ENCODE assay signal across 8 mouse cellular contexts in the genomic region with DNA sequence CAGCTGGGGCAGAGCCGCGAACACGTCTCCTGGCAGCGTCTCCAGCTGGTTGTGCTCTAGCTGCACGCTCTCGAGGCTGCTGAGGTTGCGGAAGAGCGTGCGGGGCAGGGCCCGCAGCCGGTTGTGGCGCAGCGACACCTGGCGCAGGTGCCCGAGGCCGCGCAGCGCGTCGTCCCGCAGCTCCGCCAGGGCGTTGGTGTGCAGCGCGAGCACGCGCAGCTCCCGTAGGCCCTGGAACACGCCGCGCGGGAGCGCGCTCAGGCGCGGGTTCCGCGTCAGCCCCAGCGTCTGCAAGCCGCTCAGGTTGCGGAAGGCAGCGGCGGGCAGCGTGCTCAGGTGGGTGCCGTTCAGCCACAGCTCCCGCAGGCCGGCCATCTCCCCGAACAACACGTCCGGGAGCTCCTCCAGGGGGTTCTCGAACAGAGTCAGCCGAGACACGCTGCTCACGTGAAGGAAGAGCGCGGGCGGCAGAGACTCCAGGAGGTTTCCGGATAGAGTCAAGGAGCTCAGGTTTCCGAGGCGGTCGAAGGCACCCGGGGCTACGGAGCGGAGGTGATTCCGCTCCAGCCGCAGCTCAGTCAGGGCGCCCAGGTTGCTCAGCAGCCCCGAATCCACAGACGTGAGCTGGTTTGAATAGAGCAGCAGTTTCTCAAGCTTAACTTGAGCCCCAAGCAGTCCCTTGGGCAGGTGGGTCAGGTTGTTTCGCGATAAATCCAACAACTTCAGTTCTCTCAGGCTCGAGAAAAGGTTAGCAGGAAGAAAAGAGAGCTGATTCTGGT. TPM values are rescaled to one million over a fixed set of nuclear protein-coding genes. Genes with fewer than 3 reads are reported as not detected.
DNase-seq lines count a peak whose midpoint lies in the region; ATAC-seq and TF ChIP-seq lines count a peak whose summit lies in the region.

No protein-coding gene starts in this region.

- peak; percentile 45 to 55 for DNase-seq in B cell, adult 2 months
- DNase-seq in adrenal gland, postnatal 10 days, result peak; percentile 57
- DNase-seq in embryonic facial prominence, embryonic 11.5 days (ENCODE audit: low spot score), result peak; percentile 65
- DNase-seq in heart, postnatal 0 days (ENCODE audit: low spot score), result peak; percentile 12
- peak; percentile 12 to 57 for DNase-seq in kidney, postnatal 25 days
- peak; percentile 57 for DNase-seq in neural tube, embryonic 10.5 days (ENCODE audit: extremely low spot score, low spot score)
- DNase-seq in testis, postnatal 10 days (ENCODE audit: low spot score), result peak; percentile 49

- H3K4me3 ChIP-seq in embryonic facial prominence, embryonic 11.5 days (ENCODE audit: low read depth, low read length), result peak overlapping the region; percentile 57
- H3K4me3 ChIP-seq in heart, postnatal 0 days (ENCODE audit: low read depth, low read length), result peak overlapping the region; percentile 59
- H3K4me3 ChIP-seq in liver, embryonic 15.5 days (replicated peaks), result peak overlapping the region; percentile 59

- peaks cover 6% of the 10 kb centered on the region for H3K4me1 ChIP-seq in embryonic facial prominence, embryonic 11.5 days (ENCODE audit: control insufficient read depth, insufficient read depth, low read length)
- peaks cover 10% of the 10 kb centered on the region for H3K4me1 ChIP-seq in heart, postnatal 0 days (ENCODE audit: control insufficient read depth, insufficient read depth)
- peaks cover 31% of the 10 kb centered on the region for H3K4me1 ChIP-seq in liver, embryonic 15.5 days (replicated peaks)

- H3K27me3 ChIP-seq in embryonic facial prominence, embryonic 11.5 days (ENCODE audit: control insufficient read depth, insufficient read depth, low read length), result peaks cover 33% of the 10 kb centered on the region
- H3K27me3 ChIP-seq in heart, postnatal 0 days (ENCODE audit: control insufficient read depth, insufficient read depth, low read length), result peaks cover 52% of the 10 kb centered on the region
- peaks cover 55% of the 10 kb centered on the region for H3K27me3 ChIP-seq in liver, embryonic 15.5 days

- H3K36me3 ChIP-seq in embryonic facial prominence, embryonic 11.5 days (replicated peaks; ENCODE audit: control insufficient read depth, insufficient read depth, low read depth, low read length), result no peaks in the 10 kb centered on the region
- 0 out of 2 replicates have a peak, but pooled peaks cover 3% of the 10 kb centered on the region for H3K36me3 ChIP-seq in heart, postnatal 0 days (replicated peaks; ENCODE audit: control insufficient read depth, insufficient read depth, low read length)
- H3K36me3 ChIP-seq in liver, embryonic 15.5 days (replicated peaks), result no peaks in the 10 kb centered on the region

- no peaks in the 10 kb centered on the region for H3K9me3 ChIP-seq in embryonic facial prominence, embryonic 11.5 days (replicated peaks; ENCODE audit: control insufficient read depth, low read length)
- no peaks in the 10 kb centered on the region for H3K9me3 ChIP-seq in heart, postnatal 0 days (replicated peaks; ENCODE audit: control insufficient read depth, low read length)
- no peaks in the 10 kb centered on the region for H3K9me3 ChIP-seq in liver, embryonic 15.5 days (replicated peaks)

- ATAC-seq in embryonic facial prominence, embryonic 11.5 days (replicated peaks; ENCODE audit: insufficient number of reproducible peaks, low FRiP score, low TSS enrichment, low read depth), result peak; percentile 71; the same call in 1 of the 2 replicates
- no peak for ATAC-seq in heart, postnatal 0 days (ENCODE audit: insufficient read depth, low read depth)
- ATAC-seq in liver, embryonic 15.5 days (ENCODE audit: insufficient read depth), result peak; percentile 36; the same call in 1 of the 2 replicates

- no peak for TF ChIP-seq CTCF in heart, postnatal 0 days (IDR thresholded peaks at IDR 0.05; ENCODE audit: low read depth)

- WGBS in embryonic facial prominence, embryonic 11.5 days, result under 1% methylated on average over 70 of the region's 72 CpGs
- under 1% methylated on average over 72 of the region's 72 CpGs for WGBS in heart, postnatal 0 days
- under 1% methylated on average over 72 of the region's 72 CpGs for WGBS in liver, embryonic 15.5 days (ENCODE audit: insufficient replicate concordance)

- H3K4me2 ChIP-seq in embryonic facial prominence, embryonic 11.5 days (ENCODE audit: low read depth, low read length), result peak overlapping the region; percentile 99
- H3K4me2 ChIP-seq in heart, postnatal 0 days (ENCODE audit: low read depth, low read length), result peak overlapping the region; percentile 97
- peak overlapping the region; percentile 92 for H3K4me2 ChIP-seq in liver, embryonic 15.5 days

- H3K9ac ChIP-seq in embryonic facial prominence, embryonic 11.5 days (replicated peaks; ENCODE audit: low read length), result peak overlapping the region; percentile 59
- peak overlapping the region; percentile 37 for H3K9ac ChIP-seq in heart, postnatal 0 days (replicated peaks; ENCODE audit: low read depth, low read length)
- H3K9ac ChIP-seq in liver, embryonic 15.5 days, result peak overlapping the region; percentile 32; the same call in 1 of the 2 replicates

- no peak overlapping the region for H3K27ac ChIP-seq in embryonic facial prominence, embryonic 11.5 days (replicated peaks; ENCODE audit: low read depth, low read length)
- no peak overlapping the region for H3K27ac ChIP-seq in heart, postnatal 0 days (ENCODE audit: low read depth)
- no peak overlapping the region for H3K27ac ChIP-seq in liver, embryonic 15.5 days (replicated peaks)

- no peak for TF ChIP-seq EP300 in heart, postnatal 0 days (IDR thresholded peaks at IDR 0.05; ENCODE audit: low read depth)

RNA-seq across cellular contexts. Expression of a gene that starts 1.8 kb away (rescaled TPM):
- under 1 TPM; 0.51 to 0.73 TPM for total RNA-seq in adrenal gland, postnatal 10 days (2021)
- polyA plus RNA-seq in embryonic facial prominence, embryonic 11.5 days (2014; fragmentation: Nextera tagmentation; extraction: Ambion mirVana), result 2.0 and 2.5 TPM in 2 replicates
- total RNA-seq in heart, postnatal 0 days (2014; rRNA removed; ENCODE audit: low replicate concordance), result 0.53 TPM in 1 of 2 replicates, not detected in the other
- polyA plus RNA-seq in heart, postnatal 0 days (2015; fragmentation: Nextera tagmentation; extraction: Ambion mirVana), result 0.19 and 0.36 TPM in 2 replicates
- polyA plus RNA-seq in liver, embryonic 15.5 days (2015; fragmentation: Nextera tagmentation; extraction: Ambion mirVana), result 11.8 and 13.2 TPM in 2 replicates

RNA-seq across cellular contexts. Expression of a gene that starts 25.7 kb away (rescaled TPM):
- total RNA-seq in adrenal gland, postnatal 10 days (2021), result 1 to 10 TPM in 1 of 2 experiments, under 1 TPM in 1; 0.27 to 1.3 TPM
- polyA plus RNA-seq in embryonic facial prominence, embryonic 11.5 days (2014; fragmentation: Nextera tagmentation; extraction: Ambion mirVana), result 0.72 and 1.3 TPM in 2 replicates
- 0.04 TPM in 1 of 2 replicates, not detected in the other for total RNA-seq in heart, postnatal 0 days (2014; rRNA removed; ENCODE audit: low replicate concordance)
- 0.38 and 0.53 TPM in 2 replicates for polyA plus RNA-seq in heart, postnatal 0 days (2015; fragmentation: Nextera tagmentation; extraction: Ambion mirVana)
- polyA plus RNA-seq in liver, embryonic 15.5 days (2015; fragmentation: Nextera tagmentation; extraction: Ambion mirVana), result 0.03 TPM in 2 replicates

RNA-seq across cellular contexts. Expression of a gene that starts 41.5 kb away (rescaled TPM):
- total RNA-seq in adrenal gland, postnatal 10 days (2021), result 10 to 100 TPM; 19.5 to 28.3 TPM
- not detected in 2 replicates for polyA plus RNA-seq in embryonic facial prominence, embryonic 11.5 days (2014; fragmentation: Nextera tagmentation; extraction: Ambion mirVana)
- 1.2 TPM in 1 of 2 replicates, not detected in the other for total RNA-seq in heart, postnatal 0 days (2014; rRNA removed; ENCODE audit: low replicate concordance)
- 0.10 and 0.19 TPM in 2 replicates for polyA plus RNA-seq in heart, postnatal 0 days (2015; fragmentation: Nextera tagmentation; extraction: Ambion mirVana)
- 3.6 and 3.7 TPM in 2 replicates for polyA plus RNA-seq in liver, embryonic 15.5 days (2015; fragmentation: Nextera tagmentation; extraction: Ambion mirVana)

Comparison
In these comparisons a context has a peak if more than half of its experiments do, and no peak if none do; other contexts are left out.
1. DNase-seq: peak in every context shown above with its lines; median percentile 65 in embryonic facial prominence, embryonic 11.5 days; 57 in adrenal gland, postnatal 10 days; 57 in neural tube, embryonic 10.5 days; 50 in B cell, adult 2 months; 49 in testis, postnatal 10 days; 34 in kidney, postnatal 25 days; 12 in heart, postnatal 0 days.